Mouse (Mus musculus) stomach, embryonic 15.5 days (tissue): ENCODE data around the gene Als2. TPM values are rescaled to one million over a fixed set of nuclear protein-coding genes. Genes with fewer than 3 reads are reported as not detected.

Experiments
- ATAC-seq: fragments of 200-750 bp; cut with Nextera tagmentation; 2 replicates; pipeline ENCODE4 v1.8.0; 2017; ENCODE audit warnings: low read depth, moderate number of reproducible peaks, moderate TSS enrichment; ENCODE audit not compliant: insufficient read depth, low FRiP score
- H3K27ac ChIP-seq: fragments of 300-500 bp; sonication (generic); 2 replicates; pipeline ENCODE4 v1.5.1; 2015; ENCODE audit warnings: mild to moderate bottlenecking, inconsistent platforms
- H3K27me3 ChIP-seq: fragments of 300-500 bp; sonication (generic); replicated peaks from 2 replicates; pipeline ENCODE4 v1.6.1; 2015; ENCODE audit warnings: inconsistent platforms
- H3K36me3 ChIP-seq: fragments of 300-500 bp; sonication (generic); 2 replicates; pipeline ENCODE4 v1.6.1; 2015; ENCODE audit warnings: inconsistent platforms
- H3K4me1 ChIP-seq: fragments of 300-500 bp; sonication (generic); 2 replicates; pipeline ENCODE4 v1.6.1; 2015; ENCODE audit warnings: inconsistent platforms
- H3K4me2 ChIP-seq: fragments of 300-500 bp; sonication (generic); 2 replicates; pipeline ENCODE4 v1.6.1; 2015; ENCODE audit warnings: mild to moderate bottlenecking, inconsistent platforms
- H3K4me3 ChIP-seq: fragments of 300-500 bp; sonication (generic); replicated peaks from 2 replicates; pipeline ENCODE4 v1.5.1; 2015; ENCODE audit warnings: inconsistent platforms
- H3K9ac ChIP-seq: fragments of 300-500 bp; sonication (generic); 2 replicates; pipeline ENCODE4 v1.6.1; 2015; ENCODE audit warnings: inconsistent platforms
- H3K9me3 ChIP-seq: fragments of 300-500 bp; sonication (generic); 2 replicates; pipeline ENCODE4 v1.6.1; 2016; ENCODE audit warnings: inconsistent platforms
- whole genome bisulfite sequencing: fragments of 180-500 bp; shearing (Covaris S2); methylation state at CpG from one replicate; pipeline ENCODE4 v1.1.7; 2015; 5-methylcytosine and 5-hydroxymethylcytosine counted together
- polyA plus RNA-seq: library from polyadenylated mRNA; unstranded; fragments of >200 nt; fragmentation: Nextera tagmentation; extraction: Ambion mirVana; gene quantifications from 2 replicates; pipeline ENCODE4 v1.2.1, GENCODE M21; 2015

Als2 gene
- polyA plus RNA-seq, 1 experiment from 2014 or later = 7.2 TPM

DNA sequence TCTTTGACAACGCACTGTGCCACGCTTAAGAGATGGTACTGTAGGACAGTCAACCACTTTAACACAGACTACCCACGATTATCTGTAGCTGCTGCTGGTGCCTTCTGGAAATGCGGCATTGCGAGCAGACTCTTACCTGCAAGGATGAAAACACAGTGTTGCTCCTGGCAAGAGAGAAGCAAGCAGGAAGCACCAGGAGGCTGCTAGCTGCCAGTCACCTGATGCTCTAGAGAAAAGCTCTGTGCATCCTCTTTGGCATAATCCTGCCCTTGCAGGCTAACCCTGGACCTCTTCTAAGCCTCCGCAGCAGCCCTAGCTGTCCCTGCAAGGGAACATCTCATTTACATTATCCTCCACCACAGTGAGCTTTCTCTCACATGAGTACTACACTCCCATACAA, 75.6 kb downstream of the Als2 start:
- no peaks in the 10 kb centered on the region for H3K9me3 ChIP-seq
- 0 out of 2 replicates have a peak, but pooled peaks cover 2% of the 10 kb centered on the region for H3K36me3 ChIP-seq
- H3K4me1 ChIP-seq = no peaks in the 10 kb centered on the region
- H3K27me3 ChIP-seq = no peaks in the 10 kb centered on the region
- no peak overlapping the region for H3K4me2 ChIP-seq
- H3K4me3 ChIP-seq = no peak overlapping the region
- 90% methylated on average over 6 of the region's 6 CpGs for WGBS
- H3K9ac ChIP-seq = no peak overlapping the region
- H3K27ac ChIP-seq = no peak overlapping the region
- ATAC-seq = no peak

GRCm38 (mm10) chr1:59160871-59161270, 76.2 kb downstream of the Als2 start:
- Histone ChIP-seq H3K9me3 (no peaks in the 10 kb centered on the region), H3K27me3 (no peaks in the 10 kb centered on the region), H3K4me3 (no peak overlapping the region), H3K27ac (no peak overlapping the region), H3K4me2 (no peak overlapping the region), H3K4me1 (no peaks in the 10 kb centered on the region), H3K36me3 (no peaks in the 10 kb centered on the region), H3K9ac (no peak overlapping the region)
- ATAC-seq = no peak
- WGBS = 87% methylated on average over 6 of the region's 6 CpGs

- no peak overlapping the region for H3K4me3 ChIP-seq
- H3K27ac ChIP-seq = no peak overlapping the region
- H3K9me3 ChIP-seq = no peaks in the 10 kb centered on the region
- no peaks in the 10 kb centered on the region for H3K36me3 ChIP-seq
- ATAC-seq = no peak
- H3K9ac ChIP-seq = no peak overlapping the region
- H3K4me1 ChIP-seq = no peaks in the 10 kb centered on the region
- no peak overlapping the region for H3K4me2 ChIP-seq
- H3K27me3 ChIP-seq = no peaks in the 10 kb centered on the region
- 78% methylated on average over 3 of the region's 3 CpGs for WGBS
Observed at GRCm38 (mm10) chr1:59159136-59159535, 77.9 kb downstream of the Als2 start.

GRCm38 (mm10) chr1:59158498-59158897, 78.5 kb downstream of the Als2 start:
- H3K4me3 ChIP-seq = no peak overlapping the region
- H3K9ac ChIP-seq = no peak overlapping the region
- WGBS = 77% methylated on average over 7 of the region's 7 CpGs
- H3K27ac ChIP-seq = no peak overlapping the region
- H3K27me3 ChIP-seq = no peaks in the 10 kb centered on the region
- H3K9me3 ChIP-seq = no peaks in the 10 kb centered on the region
- H3K4me1 ChIP-seq = no peaks in the 10 kb centered on the region
- no peaks in the 10 kb centered on the region for H3K36me3 ChIP-seq
- no peak for ATAC-seq
- no peak overlapping the region for H3K4me2 ChIP-seq

GRCm38 (mm10) chr1:59157846-59158245, 79.2 kb downstream of the Als2 start:
- WGBS = 78% methylated on average over 4 of the region's 4 CpGs

GRCm38 (mm10) chr1:59152346-59152745, 84.7 kb downstream of the Als2 start:
- no peak overlapping the region for H3K9ac ChIP-seq
- ATAC-seq = no peak
- H3K4me3 ChIP-seq = no peak overlapping the region
- H3K27ac ChIP-seq = no peak overlapping the region
- 70% methylated on average over 4 of the region's 4 CpGs for WGBS
- H3K9me3 ChIP-seq = no peaks in the 10 kb centered on the region
- H3K4me2 ChIP-seq = no peak overlapping the region
- no peaks in the 10 kb centered on the region for H3K27me3 ChIP-seq
- H3K36me3 ChIP-seq = no peaks in the 10 kb centered on the region
- H3K4me1 ChIP-seq = no peaks in the 10 kb centered on the region

More at GRCm38 (mm10) chr1:59157846-59158245, 79.2 kb downstream of the Als2 start:
- no peak overlapping the region for H3K9ac ChIP-seq
- H3K4me3 ChIP-seq = no peak overlapping the region
- no peaks in the 10 kb centered on the region for H3K4me1 ChIP-seq
- no peaks in the 10 kb centered on the region for H3K9me3 ChIP-seq
- no peaks in the 10 kb centered on the region for H3K27me3 ChIP-seq
- H3K4me2 ChIP-seq = no peak overlapping the region
- H3K36me3 ChIP-seq = no peaks in the 10 kb centered on the region
- H3K27ac ChIP-seq = no peak overlapping the region
- ATAC-seq = no peak

DNA sequence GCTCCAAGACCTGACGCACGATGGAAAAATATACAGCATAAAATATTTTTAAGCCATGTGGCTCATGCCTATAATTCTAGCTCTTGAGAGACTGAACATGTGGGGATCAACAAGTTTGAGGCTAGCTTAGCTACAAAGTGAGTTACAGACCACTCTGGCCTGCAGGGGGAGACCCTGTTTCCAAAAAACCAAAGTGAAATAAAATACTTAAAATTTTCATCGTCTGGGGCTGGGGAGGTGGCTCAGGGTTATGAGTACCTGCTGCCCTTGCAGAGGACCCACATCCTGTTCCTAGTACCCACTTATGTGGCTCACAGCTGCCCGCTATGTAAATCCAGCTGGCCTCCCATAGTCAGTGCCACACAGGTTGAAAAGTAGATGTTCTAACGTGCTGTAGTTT, 86.5 kb downstream of the Als2 start:
- ATAC-seq = no peak
- H3K4me1 ChIP-seq = no peaks in the 10 kb centered on the region
- 66% methylated on average over 5 of the region's 5 CpGs for WGBS
- H3K27ac ChIP-seq = no peak overlapping the region
- no peaks in the 10 kb centered on the region for H3K9me3 ChIP-seq
- H3K9ac ChIP-seq = no peak overlapping the region
- no peaks in the 10 kb centered on the region for H3K27me3 ChIP-seq
- no peak overlapping the region for H3K4me2 ChIP-seq
- H3K36me3 ChIP-seq = no peaks in the 10 kb centered on the region
- no peak overlapping the region for H3K4me3 ChIP-seq

DNA sequence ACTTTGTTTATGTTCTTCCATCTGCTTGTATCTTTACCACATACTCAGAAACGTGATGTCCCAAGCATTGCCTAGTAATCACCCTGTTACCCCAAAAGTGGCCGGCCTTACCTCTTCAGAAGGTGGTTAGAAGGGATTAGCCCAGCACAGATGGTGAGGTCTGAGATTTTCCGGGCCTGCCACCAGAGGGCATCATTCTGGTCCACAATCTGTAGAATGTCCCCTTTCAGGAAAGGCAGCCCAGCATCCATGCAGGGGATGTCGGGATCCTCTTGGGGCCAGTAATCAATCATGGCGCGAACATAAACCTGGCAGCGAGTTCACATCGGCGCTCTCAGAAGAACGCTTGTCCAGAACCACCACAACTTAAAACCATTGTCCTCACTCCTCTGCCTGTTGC, 92.5 kb downstream of the Als2 start:
- Histone ChIP-seq H3K9me3 (no peaks in the 10 kb centered on the region), H3K4me1 (no peaks in the 10 kb centered on the region), H3K36me3 (no peaks in the 10 kb centered on the region), H3K4me3 (no peak overlapping the region), H3K27me3 (no peaks in the 10 kb centered on the region), H3K27ac (no peak overlapping the region), H3K4me2 (no peak overlapping the region), H3K9ac (no peak overlapping the region)
- no peak for ATAC-seq
- WGBS = 72% methylated on average over 10 of the region's 10 CpGs

DNA sequence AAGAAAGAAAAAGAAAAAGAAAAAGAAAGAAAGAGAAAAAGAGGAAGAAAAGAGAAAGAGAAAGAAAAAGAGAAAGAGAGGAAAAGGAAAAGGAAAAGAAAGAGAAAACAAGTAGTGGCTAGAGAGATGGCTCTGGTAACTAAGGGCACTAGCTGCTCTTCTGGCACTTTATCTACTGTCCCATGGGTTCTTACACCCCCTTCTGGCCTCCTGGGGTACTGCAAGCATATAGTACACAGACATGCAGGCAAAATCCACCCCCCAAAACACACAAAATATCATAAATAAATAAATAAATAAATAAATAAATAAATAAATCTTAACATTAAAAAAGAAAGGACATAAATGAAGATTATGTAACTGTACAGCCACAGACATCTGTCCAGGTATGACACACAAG, 94.2 kb downstream of the Als2 start:
- H3K36me3 ChIP-seq = no peaks in the 10 kb centered on the region
- H3K27me3 ChIP-seq = no peaks in the 10 kb centered on the region
- H3K9ac ChIP-seq = no peak overlapping the region

GRCm38 (mm10) chr1:59134419-59134818, 102.6 kb downstream of the Als2 start:
- no peak for ATAC-seq
- 63% methylated on average over 5 of the region's 5 CpGs for WGBS
- Histone ChIP-seq H3K4me3 (no peak overlapping the region), H3K9me3 (no peaks in the 10 kb centered on the region), H3K36me3 (no peaks in the 10 kb centered on the region), H3K9ac (no peak overlapping the region), H3K4me1 (no peaks in the 10 kb centered on the region), H3K4me2 (no peak overlapping the region), H3K27me3 (no peaks in the 10 kb centered on the region), H3K27ac (no peak overlapping the region)

More for the DNA sequence above, 94.2 kb downstream of the Als2 start:
- H3K9me3 ChIP-seq = no peaks in the 10 kb centered on the region
- no peak overlapping the region for H3K4me2 ChIP-seq
- ATAC-seq = no peak
- no peak overlapping the region for H3K4me3 ChIP-seq
- H3K4me1 ChIP-seq = no peaks in the 10 kb centered on the region
- H3K27ac ChIP-seq = no peak overlapping the region

- Histone ChIP-seq H3K4me1 (no peaks in the 10 kb centered on the region), H3K27me3 (no peaks in the 10 kb centered on the region), H3K9me3 (no peaks in the 10 kb centered on the region), H3K4me3 (no peak overlapping the region), H3K9ac (no peak overlapping the region), H3K4me2 (no peak overlapping the region), H3K27ac (no peak overlapping the region), H3K36me3 (no peaks in the 10 kb centered on the region)
- no peak for ATAC-seq
- WGBS = 66% methylated on average over 7 of the region's 7 CpGs
Observed at GRCm38 (mm10) chr1:59128879-59129278, 108.2 kb downstream of the Als2 start.

- no peaks in the 10 kb centered on the region for H3K9me3 ChIP-seq
- H3K27me3 ChIP-seq = no peaks in the 10 kb centered on the region
- WGBS = 58% methylated on average over 5 of the region's 5 CpGs
- no peak overlapping the region for H3K4me2 ChIP-seq
- ATAC-seq = no peak
- H3K9ac ChIP-seq = no peak overlapping the region
- no peaks in the 10 kb centered on the region for H3K4me1 ChIP-seq
- no peak overlapping the region for H3K4me3 ChIP-seq
- no peaks in the 10 kb centered on the region for H3K36me3 ChIP-seq
- H3K27ac ChIP-seq = no peak overlapping the region
Observed at GRCm38 (mm10) chr1:59125558-59125957, 111.5 kb downstream of the Als2 start.

DNA sequence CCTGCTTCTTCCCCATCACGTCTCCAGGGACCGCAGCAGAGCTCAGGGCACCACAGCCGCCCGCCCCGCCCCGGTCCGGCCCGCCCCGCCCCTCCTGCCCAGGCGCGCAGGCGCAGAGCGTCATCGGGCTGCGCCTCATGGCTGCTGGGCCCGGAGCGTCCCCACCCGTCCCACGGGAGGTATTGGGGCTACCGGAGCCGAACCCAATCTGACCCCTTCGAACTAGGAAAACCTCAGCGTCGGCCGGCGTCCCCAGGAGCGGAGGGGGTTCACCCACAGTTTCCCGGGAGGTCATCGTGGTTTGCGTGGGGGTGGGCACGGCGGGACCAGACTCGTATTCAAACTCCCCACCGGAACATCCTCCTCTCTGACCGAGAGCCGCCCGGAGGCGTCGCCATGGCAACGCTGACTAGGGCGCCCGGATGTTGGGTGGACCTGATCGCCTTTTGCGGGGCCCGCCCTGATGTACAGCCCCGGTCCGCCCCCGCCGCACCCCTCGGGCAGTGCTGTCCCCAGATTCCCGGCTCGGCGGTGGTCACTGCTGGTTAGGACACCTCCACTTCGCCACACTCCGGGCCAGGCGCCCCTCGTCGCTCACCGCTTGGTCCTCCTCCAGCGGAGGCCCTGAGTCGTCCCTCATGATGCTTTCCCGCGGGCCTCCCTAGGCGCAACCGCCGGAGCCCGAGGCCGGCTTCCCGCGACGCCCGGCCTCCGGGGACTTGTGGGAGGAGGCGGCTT, 117.1 kb downstream of the Als2 start, which contains the start of gene Tmem237:
Gene Tmem237 (minus strand): TSS at position 689 of the 738 bp plus-strand sequence.
- peak within 1 kb of the TSS; percentile 73 for H3K9ac ChIP-seq
- no peaks in the 10 kb centered on the region for H3K36me3 ChIP-seq
- H3K4me1 ChIP-seq = no peaks in the 10 kb centered on the region
- peak within 1 kb of the TSS; percentile 81 for H3K27ac ChIP-seq
- H3K4me2 ChIP-seq = peak within 1 kb of the TSS; percentile 78
- peak; percentile 97 for ATAC-seq
- no peaks in the 10 kb centered on the region for H3K9me3 ChIP-seq
- WGBS = under 1% methylated on average over 72 of the region's 74 CpGs
- H3K4me3 ChIP-seq = peak within 1 kb of the TSS; percentile 77
- no peaks in the 10 kb centered on the region for H3K27me3 ChIP-seq
